Mouse (Mus musculus) liver, embryonic 14.5 days (tissue): ENCODE measurements around the gene Amotl1. TPM values are rescaled to one million over a fixed set of nuclear protein-coding genes. Genes with fewer than 3 reads are reported as not detected.
A peak's percentile ranks its signal among the peaks of the same experiment; 100 is the strongest.

Source experiments
- ATAC-seq: fragments of 200-750 bp; cut with Nextera tagmentation; 2 replicates; pipeline ENCODE4 v1.8.0; 2017; ENCODE audit warnings: moderate number of reproducible peaks, mild to moderate bottlenecking, moderate library complexity; ENCODE audit not compliant: insufficient read depth
- DNase-seq, 3 experiments: peaks; one replicate each; pipeline ENCODE4 v3.0.0-alpha.2; 2012 to 2013; ENCODE audit warnings: low read depth in 3 of 3, low spot score in 3 of 3
- H3K27ac ChIP-seq: fragments of 300-500 bp; sonication (generic); 2 replicates; pipeline ENCODE4 v1.5.1; 2014; ENCODE audit warnings: moderate library complexity, mild to moderate bottlenecking, control low read depth, inconsistent platforms
- H3K27me3 ChIP-seq: fragments of 300-500 bp; sonication (generic); 2 replicates; pipeline ENCODE4 v1.6.1; 2014; ENCODE audit warnings: mild to moderate bottlenecking, low read length, moderate library complexity; ENCODE audit not compliant: control insufficient read depth, insufficient read depth
- H3K36me3 ChIP-seq: fragments of 300-500 bp; sonication (generic); replicated peaks from 2 replicates; pipeline ENCODE4 v1.6.1; 2014; ENCODE audit warnings: low read depth; ENCODE audit not compliant: control insufficient read depth, insufficient read depth
- H3K4me1 ChIP-seq, 2 experiments: fragments of 200-500 bp in 1 of 2; fragments of 300-500 bp in 1 of 2; sonication (generic) in 1 of 2; replicated peaks; 2 replicates each; pipeline ENCODE4 v1.6.1; 2012 to 2014; ENCODE audit warnings: antibody characterized with exemption in 1 of 2, inconsistent platforms in 1 of 2, low read length in 1 of 2; ENCODE audit not compliant: control insufficient read depth in 2 of 2, insufficient read depth in 2 of 2
- H3K4me2 ChIP-seq: fragments of 300-500 bp; sonication (generic); 2 replicates; pipeline ENCODE4 v1.6.1; 2014; ENCODE audit warnings: low read depth, mild to moderate bottlenecking, control low read depth, moderate library complexity
- H3K4me3 ChIP-seq, 2 experiments: fragments of 200-500 bp in 1 of 2; fragments of 300-500 bp in 1 of 2; sonication (generic) in 1 of 2; 2 replicates each; pipeline ENCODE4 v1.5.1; 2012 to 2014; ENCODE audit warnings: low read depth in 2 of 2, low read length in 2 of 2, mild to moderate bottlenecking in 2 of 2, control low read depth in 1 of 2, inconsistent platforms in 1 of 2, moderate library complexity in 1 of 2; ENCODE audit not compliant: insufficient read depth in 1 of 2
- H3K9ac ChIP-seq: fragments of 300-500 bp; sonication (generic); replicated peaks from 2 replicates; pipeline ENCODE4 v1.6.1; 2014; ENCODE audit warnings: mild to moderate bottlenecking, control low read depth, moderate library complexity
- H3K9me3 ChIP-seq: fragments of 300-500 bp; sonication (generic); 2 replicates; pipeline ENCODE4 v1.6.1; 2016; ENCODE audit warnings: low read length, mixed read lengths; ENCODE audit not compliant: control insufficient read depth
- CTCF ChIP-seq: IDR thresholded peaks from 2 replicates; pipeline ENCODE4 v1.5.1; 2016; ENCODE audit warnings: antibody characterized with exemption, low read depth, control low read depth
- EP300 ChIP-seq: IDR thresholded peaks from 2 replicates; pipeline ENCODE4 v1.6.1; 2016; ENCODE audit warnings: antibody characterized with exemption, low read depth
- WGBS: fragments of 180-500 bp; shearing (Covaris S2); extraction: QIAGEN DNeasy Blood & Tissue Kit; methylation state at CpG from one replicate; pipeline ENCODE4 v1.1.7; 2014; ENCODE audit not compliant: insufficient replicate concordance; 5-methylcytosine and 5-hydroxymethylcytosine counted together
- polyA plus RNA-seq, 2 experiments: library from polyadenylated mRNA; depleted of rRNA in 1 of 2; stranded (reverse) in 1 of 2; unstranded in 1 of 2; fragments of >200 nt; fragmentation: Nextera tagmentation in 1 of 2; extraction: Ambion mirVana in 1 of 2; gene quantifications; 2 replicates each; pipeline versions ENCODE4 v1.2.1 to v1.2.3; 2012 to 2014

Gene Amotl1
- polyA plus RNA-seq, 2 experiments, result 1.7 to 2.0 TPM

- no peak overlapping the region for H3K27ac ChIP-seq
- DNase-seq (no peak), ATAC-seq (no peak)
- H3K4me1 ChIP-seq, result peaks cover 2 to 12% of the 10 kb centered on the region in 2 experiments; a peak in 3 of 4 replicates
- H3K4me2 ChIP-seq, result peak overlapping the region; percentile 63
- no peaks in the 10 kb centered on the region for H3K27me3 ChIP-seq
- TF ChIP-seq CTCF, result no peak
- no peak for TF ChIP-seq EP300
- no peak overlapping the region; a peak in 1 of 4 replicates for H3K4me3 ChIP-seq
- no peak overlapping the region for H3K9ac ChIP-seq
- peaks cover 14% of the 10 kb centered on the region for H3K36me3 ChIP-seq
- H3K9me3 ChIP-seq, result no peaks in the 10 kb centered on the region
- 62% methylated on average over 4 of the region's 4 CpGs for WGBS
Measured at GRCm38 (mm10) chr9:14498896-14499705, 145.8 kb downstream of the Amotl1 start.

Other genes with a start within 250 kb of the Amotl1 start
- gene Kdm4d, start 144.6 kb downstream of the Amotl1 start, polyA plus RNA-seq (2012; rRNA removed), result 0.02 and 0.04 TPM in 2 replicates
- gene Kdm4d, start 144.6 kb downstream of the Amotl1 start, polyA plus RNA-seq (2014; fragmentation: Nextera tagmentation; extraction: Ambion mirVana), result 0.05 TPM in 1 of 2 replicates, not detected in the other
- 16.6 and 39.1 TPM in 2 replicates for gene Cwc15, start 144.4 kb downstream of the Amotl1 start, polyA plus RNA-seq (2012; rRNA removed)
- gene Cwc15, start 144.4 kb downstream of the Amotl1 start, polyA plus RNA-seq (2014; fragmentation: Nextera tagmentation; extraction: Ambion mirVana), result 63.2 and 68.8 TPM in 2 replicates
- gene Piwil4, start 95.7 kb upstream of the Amotl1 start, polyA plus RNA-seq (2012; rRNA removed), result 0.04 and 0.08 TPM in 2 replicates
- gene Piwil4, start 95.7 kb upstream of the Amotl1 start, polyA plus RNA-seq (2014; fragmentation: Nextera tagmentation; extraction: Ambion mirVana), result 0.13 TPM in 1 of 2 replicates, not detected in the other
- gene Fut4, start 107.3 kb upstream of the Amotl1 start, polyA plus RNA-seq (2012; rRNA removed), result 0.30 and 0.39 TPM in 2 replicates
- 0.37 and 0.66 TPM in 2 replicates for gene Fut4, start 107.3 kb upstream of the Amotl1 start, polyA plus RNA-seq (2014; fragmentation: Nextera tagmentation; extraction: Ambion mirVana)
- gene 1700012B09Rik, start 126.0 kb upstream of the Amotl1 start, polyA plus RNA-seq (2012; rRNA removed), result not detected in 2 replicates
- gene 1700012B09Rik, start 126.0 kb upstream of the Amotl1 start, polyA plus RNA-seq (2014; fragmentation: Nextera tagmentation; extraction: Ambion mirVana), result not detected in 2 replicates
- gene Mre11a, start 139.6 kb upstream of the Amotl1 start, polyA plus RNA-seq (2012; rRNA removed), result 4.1 and 7.1 TPM in 2 replicates
- gene Mre11a, start 139.6 kb upstream of the Amotl1 start, polyA plus RNA-seq (2014; fragmentation: Nextera tagmentation; extraction: Ambion mirVana), result 12.9 and 15.2 TPM in 2 replicates
- gene Ankrd49, start 139.8 kb upstream of the Amotl1 start, polyA plus RNA-seq (2012; rRNA removed), result 8.3 and 13.6 TPM in 2 replicates
- 28.4 and 29.5 TPM in 2 replicates for gene Ankrd49, start 139.8 kb upstream of the Amotl1 start, polyA plus RNA-seq (2014; fragmentation: Nextera tagmentation; extraction: Ambion mirVana)
- not detected in 2 replicates for gene Gpr83, start 215.2 kb upstream of the Amotl1 start, polyA plus RNA-seq (2012; rRNA removed)
- not detected in 2 replicates for gene Gpr83, start 215.2 kb upstream of the Amotl1 start, polyA plus RNA-seq (2014; fragmentation: Nextera tagmentation; extraction: Ambion mirVana)